Mouse (Mus musculus) limb, embryonic 13.5 days (tissue): ENCODE data around the gene Ppil4. TPM values are rescaled to one million over a fixed set of nuclear protein-coding genes. Genes with fewer than 3 reads are reported as not detected.
"Not testable (repeated sequence)": the region's sequence is repeated elsewhere in the genome, so short reads cannot be mapped to it uniquely, and the experiment has no call there.

Source experiments
- ATAC-seq: fragments of 200-750 bp; cut with Nextera tagmentation; 2 replicates; pipeline ENCODE4 v1.8.0; 2017; ENCODE audit warnings: low read depth, moderate number of reproducible peaks, moderate TSS enrichment; ENCODE audit not compliant: low FRiP score
- H3K27ac ChIP-seq: fragments of 300-500 bp; sonication (generic); 2 replicates; pipeline ENCODE4 v1.5.1; 2015; ENCODE audit warnings: inconsistent platforms, mild to moderate bottlenecking, moderate library complexity
- H3K27me3 ChIP-seq: fragments of 300-500 bp; sonication (generic); 2 replicates; pipeline ENCODE4 v1.6.1; 2015; ENCODE audit warnings: mild to moderate bottlenecking, inconsistent platforms
- H3K36me3 ChIP-seq: fragments of 300-500 bp; sonication (generic); 2 replicates; pipeline ENCODE4 v1.6.1; 2015; ENCODE audit warnings: inconsistent platforms, mild to moderate bottlenecking, moderate library complexity
- H3K4me1 ChIP-seq: fragments of 300-500 bp; sonication (generic); 2 replicates; pipeline ENCODE4 v1.6.1; 2015; ENCODE audit warnings: inconsistent platforms
- H3K4me2 ChIP-seq: fragments of 300-500 bp; sonication (generic); replicated peaks from 2 replicates; pipeline ENCODE4 v1.6.1; 2015; ENCODE audit warnings: inconsistent platforms, mild to moderate bottlenecking, moderate library complexity
- H3K4me3 ChIP-seq: fragments of 300-500 bp; sonication (generic); 2 replicates; pipeline ENCODE4 v1.5.1; 2015; ENCODE audit warnings: moderate library complexity, mild to moderate bottlenecking, inconsistent platforms
- H3K9ac ChIP-seq: fragments of 300-500 bp; sonication (generic); 2 replicates; pipeline ENCODE4 v1.6.1; 2015; ENCODE audit warnings: mild to moderate bottlenecking, inconsistent platforms
- H3K9me3 ChIP-seq: fragments of 300-500 bp; sonication (generic); 2 replicates; pipeline ENCODE4 v1.6.1; 2016; ENCODE audit warnings: inconsistent platforms
- WGBS: fragments of 180-500 bp; shearing (Covaris S2); methylation state at CpG from one replicate; pipeline ENCODE4 v1.1.7; 2015; 5-methylcytosine and 5-hydroxymethylcytosine counted together
- polyA plus RNA-seq: library from polyadenylated mRNA; unstranded; fragments of >200 nt; fragmentation: Nextera tagmentation; extraction: Ambion mirVana; gene quantifications from 2 replicates; pipeline ENCODE4 v1.2.1, GENCODE M21; 2015

Gene Ppil4
- polyA plus RNA-seq = 42.7 and 47.2 TPM in 2 replicates

DNA sequence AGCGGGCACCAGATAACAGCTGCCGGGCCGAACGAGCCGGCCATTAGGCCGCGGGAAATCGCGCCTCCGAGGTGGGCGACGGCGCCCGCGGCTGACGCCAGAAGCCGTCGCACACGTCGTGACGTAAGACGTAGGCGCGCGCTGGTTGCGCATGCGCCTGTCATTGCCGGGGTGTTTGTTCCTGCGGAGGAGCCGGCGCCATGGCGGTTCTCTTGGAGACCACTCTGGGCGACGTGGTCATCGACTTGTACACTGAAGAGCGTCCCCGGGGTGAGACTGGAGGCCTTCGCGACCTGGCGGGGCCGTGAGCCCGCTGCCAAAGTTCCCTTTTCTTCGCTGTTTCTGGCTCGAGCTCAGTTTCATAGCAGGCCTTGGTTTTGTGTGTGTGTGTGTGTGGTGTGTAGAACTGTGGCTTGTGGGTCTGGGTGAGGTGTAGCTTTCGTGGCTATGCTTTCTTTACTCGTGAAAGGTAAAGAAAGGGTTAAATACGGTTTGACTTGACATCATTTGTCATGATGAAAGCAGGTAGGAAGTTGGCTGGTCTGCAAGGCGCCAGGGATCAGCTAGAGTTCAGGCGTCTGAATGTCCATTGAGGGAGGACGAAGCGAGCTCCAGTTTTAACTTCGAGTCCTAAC, at the start of gene Ppil4, which contains the start of gene Ginm1:
Ppil4 (plus strand) TSS at position 141 of the 635 bp plus-strand sequence.
Ginm1 (minus strand) TSS at position 74 of the 635 bp plus-strand sequence.
- Histone ChIP-seq H3K27ac (peak within 1 kb of the TSS; percentile 52; the same call in 1 of the 2 replicates), H3K4me2 (peak within 1 kb of the TSS; percentile 78), H3K27me3 (no peaks in the 10 kb centered on the region), H3K9ac (peak within 1 kb of the TSS; percentile 90), H3K36me3 (peaks cover 38% of the 10 kb centered on the region), H3K4me3 (peak within 1 kb of the TSS; percentile 95), H3K9me3 (no peaks in the 10 kb centered on the region), H3K4me1 (peaks cover 14% of the 10 kb centered on the region)
- WGBS = under 1% methylated on average over 52 of the region's 52 CpGs
- ATAC-seq = peak; percentile 95

DNA sequence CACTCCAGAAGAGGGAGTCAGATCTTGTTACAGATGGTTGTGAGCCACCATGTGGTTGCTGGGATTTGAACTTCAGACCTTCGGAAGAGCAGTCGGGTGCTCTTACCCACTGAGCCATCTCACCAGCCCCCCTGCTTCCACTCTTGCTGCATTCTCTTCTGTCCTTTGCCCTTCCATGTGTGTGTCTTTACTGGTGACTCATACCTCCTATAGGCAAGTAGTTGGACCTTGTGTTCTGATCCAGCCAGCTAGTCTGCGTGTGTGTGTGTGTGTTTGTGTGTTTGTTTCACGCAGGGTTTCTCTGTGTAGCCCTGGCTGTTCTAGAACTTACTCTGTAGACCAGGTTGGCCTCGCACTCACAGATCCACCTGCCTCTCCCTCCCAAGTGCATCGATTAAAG, 47.2 kb upstream of the Ppil4 start:
- peaks cover 69% of the 10 kb centered on the region for H3K36me3 ChIP-seq
- WGBS = 98% methylated on average over 6 of the region's 6 CpGs
- ATAC-seq, H3K4me3 ChIP-seq, H3K9me3 ChIP-seq, H3K4me2 ChIP-seq, H3K27ac ChIP-seq, H3K4me1 ChIP-seq, H3K9ac ChIP-seq, H3K27me3 ChIP-seq: not testable (repeated sequence)

DNA sequence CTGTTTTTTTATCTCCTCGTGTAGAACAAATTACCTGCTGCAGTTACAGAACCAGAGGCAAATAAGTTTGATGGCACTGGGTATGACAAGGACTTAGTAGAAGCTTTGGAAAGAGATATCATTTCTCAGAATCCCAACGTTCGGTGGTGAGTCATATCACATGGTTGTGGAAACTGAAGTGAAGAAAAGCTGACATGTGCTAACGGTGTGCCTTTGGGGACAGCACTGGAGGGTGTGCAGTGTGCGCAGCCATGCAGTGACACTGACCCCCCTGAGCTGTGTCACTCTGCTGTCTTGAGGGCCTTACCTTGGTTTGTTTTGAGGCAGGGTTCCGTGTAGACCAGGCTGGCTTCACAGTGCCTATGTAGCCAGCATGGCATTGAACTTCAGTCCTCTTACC, 43.9 kb upstream of the Ppil4 start:
- H3K4me3 ChIP-seq = no peak overlapping the region
- 95% methylated on average over 6 of the region's 6 CpGs for WGBS
- H3K4me2 ChIP-seq = no peak overlapping the region
- H3K4me1 ChIP-seq = no peaks in the 10 kb centered on the region
- no peaks in the 10 kb centered on the region for H3K27me3 ChIP-seq
- no peaks in the 10 kb centered on the region for H3K9me3 ChIP-seq
- peaks cover 66% of the 10 kb centered on the region for H3K36me3 ChIP-seq
- H3K9ac ChIP-seq = no peak overlapping the region
- no peak for ATAC-seq
- H3K27ac ChIP-seq = no peak overlapping the region

DNA sequence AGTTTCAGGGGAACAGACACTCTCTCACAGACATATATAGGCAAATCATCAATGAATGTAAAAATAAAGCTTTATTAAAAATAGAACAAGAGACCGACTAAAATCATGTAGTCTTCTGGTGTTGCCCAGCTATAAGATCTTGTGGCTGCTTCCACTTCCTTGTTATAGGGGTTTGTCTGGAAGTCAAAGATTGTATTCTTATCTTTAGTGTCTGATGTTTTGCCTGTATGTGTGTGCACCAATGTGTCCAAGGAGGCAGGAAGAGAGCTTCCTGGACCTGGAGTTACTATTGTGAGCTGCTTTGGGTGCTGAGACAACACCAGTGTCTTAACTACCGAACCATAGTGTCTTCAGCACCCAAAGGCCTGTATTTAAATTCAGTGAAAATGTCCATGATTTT, 35.1 kb upstream of the Ppil4 start:
- Histone ChIP-seq H3K4me1 (no peaks in the 10 kb centered on the region), H3K9ac (no peak overlapping the region), H3K36me3 (peaks cover 82% of the 10 kb centered on the region), H3K27me3 (no peaks in the 10 kb centered on the region), H3K9me3 (no peaks in the 10 kb centered on the region), H3K27ac (no peak overlapping the region), H3K4me3 (no peak overlapping the region), H3K4me2 (no peak overlapping the region)
- no peak for ATAC-seq
- 92% methylated on average over 2 of the region's 2 CpGs for WGBS

DNA sequence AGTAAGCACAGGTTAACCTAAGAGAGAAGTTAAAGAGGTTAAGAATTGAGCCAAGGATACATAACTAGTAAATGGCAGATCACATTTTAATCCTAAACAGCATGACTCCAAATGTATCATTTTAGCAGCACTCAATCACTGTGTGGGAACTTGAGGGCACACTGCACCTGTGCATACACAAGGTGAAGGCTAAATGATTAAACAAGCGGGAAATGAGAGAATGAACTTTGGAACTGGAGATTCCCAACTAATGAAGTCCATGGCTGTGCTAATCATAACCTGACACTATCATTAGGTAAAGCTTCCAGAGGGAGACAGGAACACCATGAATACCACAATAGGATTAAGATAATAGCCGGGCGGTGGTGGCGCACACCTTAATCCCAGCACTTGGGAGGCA, 20.3 kb upstream of the Ppil4 start:
- Histone ChIP-seq H3K4me2 (no peak overlapping the region), H3K9ac (no peak overlapping the region)

GRCm38 (mm10) chr10:7772769-7773168, 19.9 kb upstream of the Ppil4 start:
- no peak overlapping the region for H3K4me3 ChIP-seq
- no peak for ATAC-seq
- H3K27ac ChIP-seq = no peak overlapping the region
- H3K36me3 ChIP-seq = peaks cover 88% of the 10 kb centered on the region
- H3K4me2 ChIP-seq = no peak overlapping the region
- 95% methylated on average over 1 of the region's 1 CpGs for WGBS
- H3K9me3 ChIP-seq = no peaks in the 10 kb centered on the region
- H3K4me1 ChIP-seq = no peaks in the 10 kb centered on the region
- no peaks in the 10 kb centered on the region for H3K27me3 ChIP-seq
- no peak overlapping the region for H3K9ac ChIP-seq

More for the DNA sequence above, 20.3 kb upstream of the Ppil4 start:
- H3K27me3 ChIP-seq = no peaks in the 10 kb centered on the region
- WGBS = 96% methylated on average over 4 of the region's 4 CpGs
- no peak for ATAC-seq
- no peaks in the 10 kb centered on the region for H3K4me1 ChIP-seq
- no peak overlapping the region for H3K4me3 ChIP-seq
- H3K36me3 ChIP-seq = peaks cover 91% of the 10 kb centered on the region
- H3K9me3 ChIP-seq = no peaks in the 10 kb centered on the region
- H3K27ac ChIP-seq = no peak overlapping the region

DNA sequence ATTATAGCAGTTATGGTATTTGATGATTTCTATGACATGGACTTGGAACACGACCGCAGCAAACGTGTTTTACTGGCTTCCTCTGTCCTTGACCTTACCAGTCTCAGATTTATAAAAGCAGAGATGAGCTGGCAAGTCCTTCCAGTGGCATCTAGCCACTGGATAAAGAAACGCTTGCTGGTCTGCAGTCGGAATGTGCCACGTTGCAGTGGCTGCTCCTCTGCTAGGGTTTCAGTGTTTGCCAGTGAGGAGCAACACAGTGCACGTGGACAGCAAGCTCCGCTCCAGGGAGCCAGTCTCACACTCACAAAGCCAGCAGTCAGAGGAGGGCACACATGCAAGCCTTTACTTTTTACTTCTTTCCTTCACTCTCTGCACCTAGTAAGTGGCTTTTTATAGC, 17.3 kb upstream of the Ppil4 start:
- Histone ChIP-seq H3K4me2 (no peak overlapping the region), H3K9ac (no peak overlapping the region), H3K4me1 (peaks cover 8% of the 10 kb centered on the region), H3K27me3 (no peaks in the 10 kb centered on the region), H3K36me3 (peaks cover 71% of the 10 kb centered on the region), H3K9me3 (no peaks in the 10 kb centered on the region), H3K4me3 (no peak overlapping the region), H3K27ac (no peak overlapping the region)
- ATAC-seq = no peak
- WGBS = 93% methylated on average over 8 of the region's 8 CpGs

DNA sequence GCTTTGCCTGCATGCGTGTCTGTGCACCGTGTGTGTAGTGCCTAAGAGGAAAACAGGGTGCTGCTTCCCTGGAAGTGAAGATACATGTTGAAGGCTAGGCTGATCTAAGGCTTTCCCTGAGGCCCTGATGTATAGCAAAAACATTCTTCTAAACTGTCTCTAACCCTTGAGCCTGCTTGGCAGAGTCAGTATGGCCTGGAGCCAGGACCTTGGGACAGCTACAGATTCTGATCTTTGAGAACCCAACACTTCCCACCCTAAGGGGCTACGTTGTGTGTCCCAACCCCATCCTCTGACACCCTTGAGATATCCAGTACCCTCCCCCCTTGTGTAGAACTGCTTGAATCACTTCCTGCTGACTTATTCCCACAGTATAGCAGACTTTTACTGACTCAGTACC, 14.3 kb upstream of the Ppil4 start:
- H3K9ac ChIP-seq = no peak overlapping the region
- H3K9me3 ChIP-seq = no peaks in the 10 kb centered on the region
- peaks cover 42% of the 10 kb centered on the region for H3K36me3 ChIP-seq
- 96% methylated on average over 3 of the region's 3 CpGs for WGBS
- H3K4me1 ChIP-seq = peaks cover 8% of the 10 kb centered on the region
- H3K27ac ChIP-seq = no peak overlapping the region
- no peak for ATAC-seq
- no peaks in the 10 kb centered on the region for H3K27me3 ChIP-seq
- H3K4me2 ChIP-seq = no peak overlapping the region
- H3K4me3 ChIP-seq = no peak overlapping the region

DNA sequence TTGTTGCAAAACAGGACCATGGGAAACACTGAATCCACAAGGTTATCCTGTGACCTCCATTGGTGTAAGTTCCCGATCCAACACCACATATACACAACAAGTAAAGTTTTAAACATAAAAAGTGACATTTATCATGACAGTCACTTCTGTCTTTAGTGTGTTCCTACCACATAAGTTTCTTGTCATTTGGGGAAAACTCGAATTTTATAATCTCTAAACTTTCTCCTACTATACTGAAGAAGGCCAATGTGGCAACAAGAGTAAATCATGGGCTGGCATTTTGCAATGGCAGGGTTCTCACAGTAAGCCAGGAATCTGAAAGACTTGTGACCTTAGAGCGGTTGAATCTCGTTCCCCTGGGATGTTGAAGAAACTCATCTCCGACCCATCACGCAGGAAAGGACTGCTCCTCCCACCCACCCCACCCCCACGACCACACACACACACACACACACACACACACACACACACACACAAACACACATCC, 12.9 kb upstream of the Ppil4 start:
- peaks cover 8% of the 10 kb centered on the region for H3K4me1 ChIP-seq
- 23% methylated on average over 6 of the region's 7 CpGs for WGBS
- H3K9me3 ChIP-seq = no peaks in the 10 kb centered on the region
- H3K9ac ChIP-seq = peak overlapping the region; percentile 85
- peaks cover 31% of the 10 kb centered on the region for H3K36me3 ChIP-seq
- H3K27me3 ChIP-seq = no peaks in the 10 kb centered on the region
- H3K4me3 ChIP-seq = peak overlapping the region; percentile 98
- ATAC-seq = no peak
- H3K27ac ChIP-seq = no peak overlapping the region
- peak overlapping the region; percentile 77 for H3K4me2 ChIP-seq

- Histone ChIP-seq H3K9me3 (no peaks in the 10 kb centered on the region), H3K4me1 (peaks cover 8% of the 10 kb centered on the region), H3K9ac (peak overlapping the region; percentile 85), H3K27ac (peak overlapping the region; percentile 69), H3K36me3 (peaks cover 24% of the 10 kb centered on the region), H3K4me3 (peak overlapping the region; percentile 98), H3K27me3 (no peaks in the 10 kb centered on the region), H3K4me2 (peak overlapping the region; percentile 77)
- ATAC-seq = peak; percentile 94
- WGBS = under 1% methylated on average over 50 of the region's 77 CpGs
Observed at GRCm38 (mm10) chr10:7780238-7781176, 12.2 kb upstream of the Ppil4 start.

DNA sequence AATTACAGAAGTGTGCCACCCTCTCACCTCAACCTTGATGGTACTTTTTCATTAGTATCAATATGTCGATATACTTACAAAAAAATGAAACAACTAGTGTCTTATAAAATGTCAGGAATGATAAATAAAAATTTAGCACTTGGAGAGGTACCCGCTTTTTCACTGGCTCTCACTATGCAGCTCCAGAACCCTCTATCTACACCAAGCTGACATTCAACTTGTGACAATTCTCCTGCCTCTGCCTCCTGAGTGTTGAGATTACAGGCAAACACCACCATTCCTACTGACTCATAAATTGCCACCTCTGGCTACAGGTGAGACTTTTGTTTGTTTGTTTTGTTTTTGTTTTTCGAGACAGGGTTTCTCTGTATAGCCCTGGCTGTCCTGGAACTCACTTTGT, 11.5 kb upstream of the Ppil4 start:
- ATAC-seq = peak; percentile 25
- no peaks in the 10 kb centered on the region for H3K27me3 ChIP-seq
- H3K9ac ChIP-seq = no peak overlapping the region; the same call in 1 of the 2 replicates
- H3K9me3 ChIP-seq = no peaks in the 10 kb centered on the region
- H3K27ac ChIP-seq = no peak overlapping the region
- peaks cover 19% of the 10 kb centered on the region for H3K36me3 ChIP-seq
- peaks cover 8% of the 10 kb centered on the region for H3K4me1 ChIP-seq
- H3K4me3 ChIP-seq = peak overlapping the region; percentile 98
- peak overlapping the region; percentile 77 for H3K4me2 ChIP-seq
- 51% methylated on average over 3 of the region's 3 CpGs for whole genome bisulfite sequencing

DNA sequence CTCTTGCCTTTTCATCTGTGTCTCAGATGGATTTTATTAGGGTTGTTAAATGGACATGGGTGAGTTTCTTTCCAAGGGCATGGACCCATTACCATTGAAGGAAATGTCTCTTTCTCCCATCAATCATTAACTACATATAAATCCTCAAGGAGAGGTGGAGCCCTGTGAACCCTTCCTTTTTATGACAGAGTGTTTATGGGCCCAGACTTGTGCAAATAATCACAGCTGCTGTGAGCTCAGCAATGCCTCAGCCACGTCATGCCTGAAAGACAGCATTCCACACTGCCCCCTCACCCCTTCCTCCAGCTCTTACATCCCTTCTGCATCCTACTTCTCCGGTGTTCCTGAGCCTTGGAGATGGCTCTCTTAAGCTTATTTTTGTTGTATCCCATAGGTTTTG, 5.4 kb upstream of the Ppil4 start:
- Histone ChIP-seq H3K36me3 (peaks cover 18% of the 10 kb centered on the region), H3K9me3 (no peaks in the 10 kb centered on the region), H3K27me3 (no peaks in the 10 kb centered on the region), H3K4me1 (0 out of 2 replicates have a peak, but pooled peaks cover 4% of the 10 kb centered on the region), H3K4me2 (no peak overlapping the region), H3K9ac (no peak overlapping the region), H3K27ac (no peak overlapping the region), H3K4me3 (no peak overlapping the region)
- WGBS = 43% methylated on average over 2 of the region's 2 CpGs
- ATAC-seq = no peak
